Mouse (Mus musculus): ENCODE results near the gene Atg4a.

Gene Atg4a

GRCm38 (mm10) chrX:141158160-141158559, 201.5 kb downstream of the Atg4a start:
- no peak for DNase-seq (ENCODE audit: low read depth, low spot score)

- DNase-seq (ENCODE audit: low read depth, low spot score) = no peak
Observed at GRCm38 (mm10) chrX:141160371-141160770, 203.7 kb downstream of the Atg4a start.

- DNase-seq (ENCODE audit: low read depth, low spot score) = no peak
Observed at GRCm38 (mm10) chrX:141165067-141165466, 208.4 kb downstream of the Atg4a start.

- no peak for DNase-seq (ENCODE audit: low read depth, low spot score)
Observed at GRCm38 (mm10) chrX:141175353-141175752, 218.6 kb downstream of the Atg4a start.

- DNase-seq (ENCODE audit: low read depth, low spot score) = no peak
Observed at GRCm38 (mm10) chrX:141195036-141195435, 238.3 kb downstream of the Atg4a start.

GRCm38 (mm10) chrX:141198993-141199392, 242.3 kb downstream of the Atg4a start:
- no peak for DNase-seq (ENCODE audit: low read depth, low spot score)

GRCm38 (mm10) chrX:141212802-141213201, 256.1 kb downstream of the Atg4a start:
- DNase-seq (ENCODE audit: low read depth, low spot score) = no peak

Data from WW6 (cell line).